Mouse (Mus musculus) embryonic facial prominence, embryonic 15.5 days (tissue): ENCODE data around the gene Sept6. TPM values are rescaled to one million over a fixed set of nuclear protein-coding genes. Genes with fewer than 3 reads are reported as not detected.

Source experiments
- ATAC-seq: fragments of 200-750 bp; cut with Nextera tagmentation; 2 replicates; pipeline ENCODE4 v1.8.0; 2017; ENCODE audit warnings: low read depth, moderate TSS enrichment; ENCODE audit not compliant: insufficient number of reproducible peaks, low FRiP score, low TSS enrichment
- H3K27ac ChIP-seq: fragments of 300-500 bp; sonication (generic); replicated peaks from 2 replicates; pipeline ENCODE4 v1.5.1; 2015; ENCODE audit warnings: mild to moderate bottlenecking, inconsistent platforms
- H3K27me3 ChIP-seq: fragments of 300-500 bp; sonication (generic); 2 replicates; pipeline ENCODE4 v1.6.1; 2015; ENCODE audit warnings: inconsistent platforms
- H3K36me3 ChIP-seq: fragments of 300-500 bp; sonication (generic); 2 replicates; pipeline ENCODE4 v1.6.1; 2015; ENCODE audit warnings: mild to moderate bottlenecking, inconsistent platforms
- H3K4me1 ChIP-seq: fragments of 300-500 bp; sonication (generic); 2 replicates; pipeline ENCODE4 v1.6.1; 2015; ENCODE audit warnings: inconsistent platforms
- H3K4me2 ChIP-seq: fragments of 300-500 bp; sonication (generic); replicated peaks from 2 replicates; pipeline ENCODE4 v1.6.1; 2015; ENCODE audit warnings: mild to moderate bottlenecking, inconsistent platforms
- H3K4me3 ChIP-seq: fragments of 300-500 bp; sonication (generic); replicated peaks from 2 replicates; pipeline ENCODE4 v1.5.1; 2015; ENCODE audit warnings: mild to moderate bottlenecking, inconsistent platforms
- H3K9ac ChIP-seq: fragments of 300-500 bp; sonication (generic); 2 replicates; pipeline ENCODE4 v1.6.1; 2015; ENCODE audit warnings: inconsistent platforms
- H3K9me3 ChIP-seq: fragments of 300-500 bp; sonication (generic); replicated peaks from 2 replicates; pipeline ENCODE4 v1.6.1; 2016; ENCODE audit warnings: inconsistent platforms
- WGBS: fragments of 180-500 bp; shearing (Covaris S2); methylation state at CpG from one replicate; pipeline ENCODE4 v1.1.7; 2015; 5-methylcytosine and 5-hydroxymethylcytosine counted together
- polyA plus RNA-seq: library from polyadenylated mRNA; unstranded; fragments of >200 nt; fragmentation: Nextera tagmentation; extraction: Ambion mirVana; gene quantifications from 2 replicates; pipeline ENCODE4 v1.2.1, GENCODE M21; 2015

The Sept6 gene
- polyA plus RNA-seq, 1 experiment from 2014 or later, result 24.0 TPM

GRCm38 (mm10) chrX:36969501-36969900, 22.1 kb downstream of the Sept6 start:
- Histone ChIP-seq H3K4me2 (no peak overlapping the region), H3K36me3 (no peaks in the 10 kb centered on the region), H3K27me3 (no peaks in the 10 kb centered on the region), H3K4me1 (no peaks in the 10 kb centered on the region), H3K4me3 (no peak overlapping the region), H3K9me3 (no peaks in the 10 kb centered on the region), H3K27ac (no peak overlapping the region), H3K9ac (no peak overlapping the region)
- 71% methylated on average over 4 of the region's 4 CpGs for WGBS
- ATAC-seq, result no peak

GRCm38 (mm10) chrX:36956674-36957073, 34.9 kb downstream of the Sept6 start:
- H3K4me2 ChIP-seq, result no peak overlapping the region
- H3K27ac ChIP-seq, result no peak overlapping the region
- H3K9me3 ChIP-seq, result no peaks in the 10 kb centered on the region
- no peaks in the 10 kb centered on the region for H3K27me3 ChIP-seq
- WGBS, result 82% methylated on average over 2 of the region's 2 CpGs
- no peak overlapping the region for H3K4me3 ChIP-seq
- ATAC-seq, result no peak
- H3K36me3 ChIP-seq, result no peaks in the 10 kb centered on the region
- no peak overlapping the region for H3K9ac ChIP-seq
- no peaks in the 10 kb centered on the region for H3K4me1 ChIP-seq

- no peak overlapping the region for H3K4me2 ChIP-seq
- ATAC-seq, result no peak
- no peak overlapping the region for H3K4me3 ChIP-seq
- no peaks in the 10 kb centered on the region for H3K36me3 ChIP-seq
- no peak overlapping the region for H3K9ac ChIP-seq
- 78% methylated on average over 3 of the region's 3 CpGs for WGBS
- no peaks in the 10 kb centered on the region for H3K4me1 ChIP-seq
- no peaks in the 10 kb centered on the region for H3K27me3 ChIP-seq
- no peak overlapping the region for H3K27ac ChIP-seq
- H3K9me3 ChIP-seq, result no peaks in the 10 kb centered on the region
Observed at GRCm38 (mm10) chrX:36941106-36941505, 50.5 kb downstream of the Sept6 start.

- Histone ChIP-seq H3K4me3 (no peak overlapping the region), H3K4me2 (no peak overlapping the region), H3K36me3 (no peaks in the 10 kb centered on the region), H3K9ac (no peak overlapping the region), H3K27ac (no peak overlapping the region), H3K4me1 (no peaks in the 10 kb centered on the region), H3K27me3 (no peaks in the 10 kb centered on the region), H3K9me3 (no peaks in the 10 kb centered on the region)
- no peak; the same call in 1 of the 2 replicates for ATAC-seq
- 75% methylated on average over 4 of the region's 4 CpGs for WGBS
Observed at GRCm38 (mm10) chrX:36939806-36940413, 51.7 kb downstream of the Sept6 start.

- no peak overlapping the region for H3K4me2 ChIP-seq
- no peak overlapping the region for H3K4me3 ChIP-seq
- ATAC-seq, result no peak
- H3K27ac ChIP-seq, result no peak overlapping the region
- H3K36me3 ChIP-seq, result no peaks in the 10 kb centered on the region
- WGBS, result 49% methylated on average over 7 of the region's 7 CpGs
- no peaks in the 10 kb centered on the region for H3K4me1 ChIP-seq
- no peaks in the 10 kb centered on the region for H3K9me3 ChIP-seq
- no peak overlapping the region for H3K9ac ChIP-seq
- no peaks in the 10 kb centered on the region for H3K27me3 ChIP-seq
Observed at GRCm38 (mm10) chrX:36935326-36935966, 56.1 kb downstream of the Sept6 start.

DNA sequence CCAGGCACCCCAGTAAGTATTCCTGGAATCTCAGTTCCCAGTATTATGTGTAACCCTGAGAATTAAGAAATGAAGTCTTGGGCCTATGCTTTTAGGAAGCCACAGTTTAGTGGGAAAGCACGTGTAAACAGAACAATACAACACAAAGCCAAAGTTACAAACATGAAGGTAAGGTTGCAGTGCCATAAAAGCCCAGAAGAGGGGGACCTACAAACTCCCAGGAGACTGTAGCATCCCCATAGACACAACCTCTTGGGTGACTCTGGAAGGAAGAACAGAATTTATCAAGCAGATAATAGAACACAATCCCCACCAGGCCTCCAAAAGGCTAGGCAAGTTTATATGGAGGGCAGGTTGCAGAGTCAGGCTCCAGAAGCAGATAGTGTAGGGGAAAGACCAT, 61.0 kb downstream of the Sept6 start:
- WGBS, result 55% methylated on average over 1 of the region's 1 CpGs
- Histone ChIP-seq H3K4me2 (no peak overlapping the region), H3K27me3 (no peaks in the 10 kb centered on the region), H3K36me3 (no peaks in the 10 kb centered on the region), H3K4me1 (no peaks in the 10 kb centered on the region), H3K27ac (no peak overlapping the region), H3K9me3 (no peaks in the 10 kb centered on the region), H3K9ac (no peak overlapping the region), H3K4me3 (no peak overlapping the region)
- no peak for ATAC-seq

- H3K9me3 ChIP-seq, result no peaks in the 10 kb centered on the region
- H3K4me3 ChIP-seq, result no peak overlapping the region
- no peaks in the 10 kb centered on the region for H3K27me3 ChIP-seq
- no peaks in the 10 kb centered on the region for H3K36me3 ChIP-seq
- H3K4me1 ChIP-seq, result no peaks in the 10 kb centered on the region
- ATAC-seq, result no peak
- no peak overlapping the region for H3K4me2 ChIP-seq
- H3K9ac ChIP-seq, result no peak overlapping the region
- 72% methylated on average over 4 of the region's 4 CpGs for WGBS
- H3K27ac ChIP-seq, result no peak overlapping the region
Observed at GRCm38 (mm10) chrX:36929694-36930093, 61.9 kb downstream of the Sept6 start.

DNA sequence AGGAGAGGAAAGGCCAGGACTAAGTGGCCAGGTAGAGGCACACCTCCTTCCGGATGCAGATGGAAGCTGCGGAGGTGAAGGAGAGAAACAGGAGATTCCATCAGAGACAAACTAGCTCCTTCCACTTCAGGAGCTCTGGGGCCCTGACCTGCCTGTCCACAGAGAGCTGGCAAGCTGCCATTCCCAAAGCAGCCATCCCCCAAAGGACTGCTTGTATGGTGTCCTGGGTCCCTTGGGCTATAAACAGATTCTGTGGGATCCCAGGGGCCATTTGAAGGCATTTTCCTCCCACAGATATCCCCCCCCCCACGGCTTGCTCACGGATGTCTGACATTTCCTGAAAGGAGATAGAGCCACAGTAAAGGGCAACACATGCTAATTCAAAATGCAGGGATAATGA, 62.8 kb downstream of the Sept6 start:
- Histone ChIP-seq H3K9me3 (no peaks in the 10 kb centered on the region), H3K9ac (no peak overlapping the region), H3K36me3 (no peaks in the 10 kb centered on the region), H3K4me1 (no peaks in the 10 kb centered on the region), H3K4me3 (no peak overlapping the region), H3K27ac (no peak overlapping the region), H3K27me3 (no peaks in the 10 kb centered on the region), H3K4me2 (no peak overlapping the region)
- no peak for ATAC-seq
- 82% methylated on average over 4 of the region's 4 CpGs for whole genome bisulfite sequencing

DNA sequence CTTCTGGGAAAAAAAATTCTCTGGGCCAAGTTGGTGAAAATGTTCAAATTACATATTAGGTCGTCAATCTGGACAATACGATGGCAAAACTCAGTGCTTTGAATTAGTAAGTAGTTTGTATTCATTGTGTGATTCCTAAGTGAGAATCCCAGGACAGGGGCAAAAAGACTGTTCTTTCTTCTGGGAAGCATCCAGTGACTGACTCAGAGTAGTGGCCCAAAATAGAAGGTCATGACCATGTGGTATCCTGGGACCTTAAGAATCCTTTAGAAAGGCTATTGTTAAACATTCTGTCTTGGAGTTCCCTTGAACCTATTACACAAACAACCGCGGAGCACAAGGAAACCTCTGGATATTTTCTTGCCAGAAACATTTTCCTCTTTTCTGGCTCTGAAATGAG, 70.2 kb downstream of the Sept6 start:
- no peak overlapping the region for H3K9ac ChIP-seq
- WGBS, result 81% methylated on average over 4 of the region's 4 CpGs
- H3K4me2 ChIP-seq, result no peak overlapping the region
- H3K36me3 ChIP-seq, result no peaks in the 10 kb centered on the region
- H3K9me3 ChIP-seq, result no peaks in the 10 kb centered on the region
- H3K4me3 ChIP-seq, result no peak overlapping the region
- H3K27me3 ChIP-seq, result no peaks in the 10 kb centered on the region
- H3K27ac ChIP-seq, result no peak overlapping the region
- ATAC-seq, result no peak
- no peaks in the 10 kb centered on the region for H3K4me1 ChIP-seq

- Histone ChIP-seq H3K4me1 (no peaks in the 10 kb centered on the region), H3K27me3 (no peaks in the 10 kb centered on the region), H3K4me2 (no peak overlapping the region), H3K27ac (no peak overlapping the region), H3K9me3 (no peaks in the 10 kb centered on the region), H3K36me3 (no peaks in the 10 kb centered on the region), H3K9ac (no peak overlapping the region), H3K4me3 (no peak overlapping the region)
- no peak for ATAC-seq
- 69% methylated on average over 1 of the region's 1 CpGs for WGBS
Observed at GRCm38 (mm10) chrX:36917749-36918148, 73.8 kb downstream of the Sept6 start.

- Histone ChIP-seq H3K4me3 (no peak overlapping the region), H3K9ac (no peak overlapping the region), H3K36me3 (no peaks in the 10 kb centered on the region), H3K4me1 (no peaks in the 10 kb centered on the region), H3K9me3 (no peaks in the 10 kb centered on the region), H3K27me3 (no peaks in the 10 kb centered on the region), H3K27ac (no peak overlapping the region), H3K4me2 (no peak overlapping the region)
- WGBS, result 49% methylated on average over 12 of the region's 12 CpGs
- ATAC-seq, result no peak
Observed at GRCm38 (mm10) chrX:36911343-36911742, 80.3 kb downstream of the Sept6 start.

DNA sequence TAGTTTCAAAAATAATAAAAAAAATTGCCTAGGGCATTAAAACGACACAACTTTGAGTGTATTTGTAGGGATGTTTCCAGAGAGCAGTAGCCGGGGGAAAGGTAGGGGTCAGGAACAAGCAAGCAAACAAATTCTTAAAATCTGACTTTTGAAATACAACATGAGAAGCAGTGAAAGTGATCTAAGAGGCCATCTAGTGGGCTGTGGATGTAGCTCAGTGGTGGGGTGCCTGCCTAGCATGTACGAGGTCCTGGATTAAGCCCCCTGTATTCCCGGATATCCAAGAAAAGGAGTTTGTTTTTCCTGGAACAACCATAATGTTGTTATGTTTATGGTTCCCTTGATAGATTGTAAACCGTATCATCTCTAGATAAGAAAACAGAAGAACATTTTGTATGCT, 85.1 kb downstream of the Sept6 start:
- Histone ChIP-seq H3K27ac (no peak overlapping the region), H3K4me2 (no peak overlapping the region), H3K27me3 (no peaks in the 10 kb centered on the region), H3K9me3 (no peaks in the 10 kb centered on the region), H3K4me3 (no peak overlapping the region), H3K4me1 (peaks cover 5% of the 10 kb centered on the region; the same call in 1 of the 2 replicates), H3K9ac (no peak overlapping the region), H3K36me3 (no peaks in the 10 kb centered on the region)
- 31% methylated on average over 5 of the region's 5 CpGs for WGBS
- no peak for ATAC-seq
